Mouse (Mus musculus): ENCODE measurements at regions not wholly inside any gene's neighbourhood (a gene's known extent, or its start where the extent isn't known, plus 50 kb on each side); places are given as distances from the start of the nearest gene placed in this dataset.
A peak's percentile ranks its signal among the peaks of the same experiment; 100 is the strongest.
"Not testable (repeated sequence)": the region's sequence is repeated elsewhere in the genome, so short reads cannot be mapped to it uniquely, and the experiment has no call there.

GRCm38 (mm10) chr8:103634951-103635350 lies 466.5 kb upstream of the Cdh5 start:
- no peak for DNase-seq (ENCODE audit: low spot score in 2 of 2)

GRCm38 (mm10) chr8:103643621-103644020 lies 457.8 kb upstream of the Cdh5 start:
- DNase-seq (ENCODE audit: low spot score in 2 of 2) = no peak

DNA sequence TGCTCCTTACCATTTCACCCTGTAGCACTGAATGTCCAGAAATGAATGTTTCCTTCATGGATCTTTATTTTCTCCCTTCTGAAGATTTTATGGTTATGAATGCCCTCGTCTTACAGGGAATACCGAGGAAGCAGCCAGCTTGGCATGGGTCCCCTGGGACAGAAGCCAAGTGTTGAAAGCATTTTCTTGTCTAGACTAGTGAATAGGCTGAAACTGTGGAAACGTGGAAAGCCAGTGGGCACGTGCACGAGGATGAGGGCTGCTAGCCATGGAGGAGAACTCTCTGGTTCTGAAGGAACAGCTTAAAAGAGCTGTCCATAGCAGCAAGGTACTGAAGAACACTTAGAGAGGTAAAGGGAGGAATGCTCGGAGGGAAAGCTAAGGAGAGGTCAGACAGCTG lies 457.3 kb upstream of the Cdh5 start:
- DNase-seq (ENCODE audit: low spot score in 2 of 2) = no peak

GRCm38 (mm10) chr8:103644845-103645244 lies 456.6 kb upstream of the Cdh5 start:
- no peak for DNase-seq (ENCODE audit: low spot score in 2 of 2)

GRCm38 (mm10) chr8:103664796-103665195 lies 436.6 kb upstream of the Cdh5 start:
- peak; percentile 1 to 12 for DNase-seq (ENCODE audit: low spot score in 2 of 2)

DNA sequence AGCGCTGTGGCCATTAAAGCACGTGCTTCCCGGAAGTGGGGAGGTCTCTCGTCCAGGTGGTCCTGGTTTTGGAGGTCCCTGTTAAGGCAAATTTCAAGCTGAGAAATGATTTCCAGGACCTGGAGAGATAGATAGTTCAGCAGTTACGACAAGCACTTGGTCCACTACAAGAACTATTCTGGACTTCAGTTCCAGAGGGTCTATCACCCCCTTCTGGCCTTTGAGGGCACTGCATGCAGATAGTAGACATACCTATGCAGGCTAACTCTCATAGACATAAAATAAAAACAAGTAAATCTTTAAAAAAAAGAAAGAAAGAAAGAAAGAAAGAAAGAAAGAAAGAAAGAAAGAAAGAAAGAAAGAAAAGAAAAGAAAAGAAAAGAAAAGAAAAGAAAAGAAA lies 415.2 kb upstream of the Cdh5 start:
- DNase-seq (ENCODE audit: low spot score in 2 of 2) = not testable (repeated sequence)

DNA sequence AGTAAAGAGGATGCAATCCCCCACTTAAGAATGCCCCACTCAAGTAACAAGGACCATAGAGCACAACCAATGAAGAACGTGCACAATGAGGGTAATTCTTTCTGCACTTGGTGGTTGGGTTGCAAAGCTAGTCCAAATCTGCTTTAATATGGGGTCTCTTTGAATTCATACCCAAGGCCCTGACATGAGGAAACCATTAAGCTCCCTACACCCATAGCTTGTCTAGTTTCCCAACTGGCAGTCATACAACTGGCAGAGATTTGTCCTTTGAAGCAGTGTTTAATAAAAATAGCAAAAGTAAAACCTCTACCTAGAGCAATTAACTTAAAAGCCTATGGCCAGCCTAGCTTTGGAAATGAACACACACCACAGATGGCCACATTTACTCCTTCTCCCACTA lies 411.0 kb upstream of the Cdh5 start:
- no peak for DNase-seq (ENCODE audit: low spot score in 2 of 2)

DNA sequence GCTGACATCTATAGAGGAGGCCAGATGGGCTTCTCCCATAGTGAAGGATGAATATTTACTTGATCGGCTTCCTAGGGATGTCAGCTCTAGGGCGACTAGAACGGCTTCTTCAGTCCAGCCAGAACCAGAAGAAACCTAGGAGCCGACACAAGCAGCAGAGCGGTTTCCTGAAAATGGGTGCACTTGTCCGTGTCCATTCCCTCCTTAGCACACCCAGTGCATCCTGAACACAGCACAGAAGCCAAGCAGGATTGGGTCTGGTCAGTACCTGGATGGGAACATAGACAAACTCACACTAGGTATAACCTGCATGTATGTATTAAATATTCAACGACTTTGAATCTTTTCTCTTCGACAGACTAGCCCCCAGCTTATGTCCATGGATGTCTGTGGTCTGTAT lies 407.9 kb upstream of the Cdh5 start:
- no peak for DNase-seq (ENCODE audit: low spot score in 2 of 2)

GRCm38 (mm10) chr8:103694331-103694891 lies 407.0 kb upstream of the Cdh5 start:
- no peak for DNase-seq (ENCODE audit: low spot score in 2 of 2)

DNA sequence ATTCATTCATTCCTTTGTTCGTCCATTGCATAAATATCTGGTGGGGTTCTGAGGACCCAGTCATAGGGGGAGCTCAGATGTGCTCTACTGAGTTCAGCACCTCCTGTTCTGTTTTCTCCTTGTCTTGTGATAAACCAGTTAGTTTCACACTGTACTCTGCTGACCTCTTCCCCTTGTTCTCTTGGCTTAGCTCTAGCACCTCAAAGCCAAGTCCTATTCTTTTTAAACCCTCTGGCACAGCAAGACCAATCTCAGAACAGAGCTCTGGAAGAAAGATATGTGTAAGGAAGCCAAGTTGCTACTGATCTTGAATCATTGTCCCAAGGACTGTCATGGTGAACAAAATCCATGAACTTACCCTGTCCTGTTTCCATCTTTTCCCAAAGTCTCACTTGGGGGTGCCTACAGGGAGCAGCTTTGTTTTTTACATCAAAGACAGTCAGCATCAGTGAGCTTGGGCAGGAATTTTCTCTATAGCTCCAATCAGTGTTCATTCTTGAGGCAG lies 402.4 kb upstream of the Cdh5 start:
- DNase-seq (ENCODE audit: low spot score in 2 of 2) = no peak

DNA sequence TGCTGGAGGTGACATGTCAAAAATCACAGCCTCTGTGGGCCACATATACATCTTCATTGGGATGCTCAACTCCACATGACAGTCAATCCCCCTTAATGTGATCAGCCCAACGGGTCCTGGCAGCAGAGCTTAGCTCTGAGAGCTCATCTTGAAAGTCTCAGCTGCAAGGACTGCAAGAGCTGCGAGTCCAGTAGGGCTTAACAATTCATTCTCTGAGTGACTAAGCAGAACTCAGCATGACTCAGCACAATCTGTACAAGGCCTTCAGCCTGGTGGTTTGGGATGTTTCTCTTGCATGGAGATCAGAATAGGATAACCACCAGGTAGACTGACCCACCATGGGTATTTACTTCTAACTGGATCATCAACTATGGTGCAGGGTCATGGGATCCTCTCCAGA lies 399.2 kb upstream of the Cdh5 start:
- no peak for DNase-seq (ENCODE audit: low spot score in 2 of 2)

- DNase-seq (ENCODE audit: low spot score in 2 of 2) = no peak
Measured at GRCm38 (mm10) chr8:103706084-103706483, 395.3 kb upstream of the Cdh5 start.

DNA sequence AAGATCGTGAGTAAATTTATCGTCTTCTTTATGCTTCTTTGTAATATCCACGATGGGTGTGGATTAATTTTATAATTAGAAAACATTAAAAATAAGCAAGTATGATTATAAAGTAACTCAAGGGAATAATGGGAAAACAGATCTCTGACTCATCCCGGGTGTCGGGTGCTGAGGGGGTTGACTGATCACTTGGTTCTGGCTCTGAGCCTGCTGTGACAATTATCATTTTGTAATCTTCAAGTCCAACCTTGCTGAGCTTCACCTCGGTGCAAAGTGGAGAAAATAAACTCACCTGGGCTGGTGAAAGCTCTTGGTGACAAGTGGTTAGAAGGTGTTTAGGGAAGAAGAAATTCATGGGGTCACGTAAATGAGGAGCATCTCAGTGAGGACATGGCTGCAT lies 390.6 kb upstream of the Cdh5 start:
- not testable (repeated sequence) for DNase-seq (ENCODE audit: low spot score in 2 of 2)

GRCm38 (mm10) chr8:103717723-103718122 lies 383.7 kb upstream of the Cdh5 start:
- DNase-seq (ENCODE audit: low spot score in 2 of 2) = no peak

DNA sequence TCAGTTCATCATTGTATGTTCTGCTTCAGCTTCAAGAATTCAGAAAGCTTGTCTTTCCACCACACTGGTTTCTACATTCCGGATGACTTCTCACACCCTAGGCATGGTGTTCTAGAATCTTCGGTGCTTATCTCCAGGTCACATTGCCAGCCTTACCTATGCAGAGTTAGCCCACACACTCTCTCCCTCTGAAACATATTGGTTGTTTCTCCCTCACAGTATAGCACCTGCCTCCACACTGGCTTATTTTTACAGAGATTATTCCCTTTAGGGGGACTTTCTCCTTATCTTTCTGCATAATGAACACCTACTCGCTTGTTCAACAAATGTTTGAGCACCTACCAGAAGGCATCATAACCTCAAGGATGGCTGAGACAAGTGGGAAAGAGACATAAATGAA lies 368.0 kb upstream of the Cdh5 start:
- DNase-seq (ENCODE audit: low spot score in 2 of 2) = no peak

- no peak for DNase-seq (ENCODE audit: low spot score in 2 of 2)
Measured at GRCm38 (mm10) chr8:103738330-103738729, 363.1 kb upstream of the Cdh5 start.

- no peak for DNase-seq (ENCODE audit: low spot score in 2 of 2)
Measured at GRCm38 (mm10) chr8:103741395-103741794, 360.0 kb upstream of the Cdh5 start.

- DNase-seq (ENCODE audit: low spot score in 2 of 2) = no peak
Measured at GRCm38 (mm10) chr8:103748734-103749133, 352.7 kb upstream of the Cdh5 start.

- no peak for DNase-seq (ENCODE audit: low spot score in 2 of 2)
Measured at GRCm38 (mm10) chr8:103750278-103751097, 350.9 kb upstream of the Cdh5 start.

DNA sequence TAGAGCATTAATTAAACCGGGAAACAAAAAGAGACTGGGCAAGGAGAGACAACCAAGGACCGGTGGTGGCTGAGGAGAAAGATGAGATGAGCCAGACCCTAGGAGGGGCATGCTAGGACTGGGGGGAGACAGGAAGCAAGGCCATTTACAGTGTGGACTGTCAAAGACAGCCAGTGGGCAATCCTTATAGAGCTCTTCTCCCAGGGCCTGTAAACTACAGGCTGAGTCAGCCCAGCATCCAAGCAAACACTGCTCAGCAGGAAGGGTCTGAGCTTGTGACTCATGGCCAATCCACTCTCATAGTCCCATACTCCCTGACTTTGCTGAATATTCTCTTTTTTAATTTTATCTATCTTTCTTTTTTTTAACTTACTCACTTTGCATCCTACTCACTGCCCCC lies 350.3 kb upstream of the Cdh5 start:
- no peak for DNase-seq (ENCODE audit: low spot score in 2 of 2)

GRCm38 (mm10) chr8:103763821-103764220 lies 337.6 kb upstream of the Cdh5 start:
- no peak for DNase-seq (ENCODE audit: low spot score in 2 of 2)

GRCm38 (mm10) chr8:103779658-103780057 lies 321.8 kb upstream of the Cdh5 start:
- DNase-seq (ENCODE audit: low spot score in 2 of 2) = no peak

GRCm38 (mm10) chr8:103788308-103788707 lies 313.1 kb upstream of the Cdh5 start:
- DNase-seq (ENCODE audit: low spot score in 2 of 2) = no peak
